Mouse (Mus musculus) cerebellum, postnatal 25 days (tissue): Measurements from ENCODE around the gene Endov.

Source experiments
- DNase-seq, 2 experiments: peaks; one replicate each; pipeline ENCODE4 v3.0.0; 2021; ENCODE audit warnings: mixed read lengths in 2 of 2

Gene Endov

DNA sequence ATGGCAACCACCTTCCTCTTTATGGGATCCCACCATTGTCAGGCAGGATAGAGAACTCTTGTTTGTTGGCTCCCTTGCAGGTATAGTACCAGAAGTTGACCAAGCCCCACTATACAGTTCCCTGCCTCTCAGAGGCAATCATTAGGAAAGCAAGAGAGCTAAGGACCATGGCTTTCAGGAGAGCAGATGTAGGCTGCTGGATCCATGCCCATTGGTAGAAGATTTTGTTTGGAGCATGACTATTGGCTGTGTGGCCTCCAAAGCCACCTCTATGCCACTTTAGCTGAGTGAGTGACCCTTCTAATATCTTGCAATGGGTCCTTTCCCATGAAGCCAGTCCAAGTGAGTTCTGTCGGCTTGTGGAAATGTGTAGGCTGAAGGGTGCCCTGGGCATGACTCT, 28.2 kb downstream of the Endov start:
- no peak for DNase-seq

DNA sequence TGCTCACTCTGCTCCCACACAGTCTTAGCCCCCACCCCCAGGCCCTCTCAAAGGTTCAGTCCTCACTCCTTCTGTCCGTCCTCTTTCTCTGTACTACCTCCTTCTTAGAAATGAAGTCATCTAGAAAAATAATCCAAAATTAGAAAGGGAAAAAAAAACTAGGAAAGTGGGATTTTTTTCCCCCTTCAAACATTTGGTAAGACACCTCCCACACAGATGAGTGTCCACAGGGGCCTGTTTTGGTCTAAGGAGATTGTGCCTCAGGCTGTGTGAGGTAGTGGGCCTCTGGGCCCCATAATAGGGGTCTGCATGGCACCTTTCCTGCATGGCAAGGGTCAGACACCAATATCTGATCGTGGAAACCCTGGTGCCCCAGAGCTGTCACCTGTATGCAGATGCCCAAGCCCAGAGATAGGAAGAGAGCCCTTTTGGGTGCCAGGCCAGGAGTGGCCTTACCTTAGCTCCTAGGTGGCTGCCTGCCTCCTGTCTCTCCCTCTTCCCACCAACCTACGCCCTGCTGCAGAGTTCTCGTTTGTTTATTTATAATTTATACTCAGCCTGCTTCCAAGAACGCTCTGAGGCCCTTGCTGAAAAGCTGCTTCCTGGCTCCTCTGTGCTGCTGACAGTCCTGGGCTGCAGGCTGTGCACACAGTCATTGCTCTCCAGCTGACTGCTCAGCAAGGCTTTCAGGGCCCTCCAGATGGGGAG, 29.0 kb downstream of the Endov start:
- no peak for DNase-seq

- no peak for DNase-seq
These were observed 29.5 kb downstream of the Endov start for GRCm38 (mm10) chr11:119520713-119521063.

DNA sequence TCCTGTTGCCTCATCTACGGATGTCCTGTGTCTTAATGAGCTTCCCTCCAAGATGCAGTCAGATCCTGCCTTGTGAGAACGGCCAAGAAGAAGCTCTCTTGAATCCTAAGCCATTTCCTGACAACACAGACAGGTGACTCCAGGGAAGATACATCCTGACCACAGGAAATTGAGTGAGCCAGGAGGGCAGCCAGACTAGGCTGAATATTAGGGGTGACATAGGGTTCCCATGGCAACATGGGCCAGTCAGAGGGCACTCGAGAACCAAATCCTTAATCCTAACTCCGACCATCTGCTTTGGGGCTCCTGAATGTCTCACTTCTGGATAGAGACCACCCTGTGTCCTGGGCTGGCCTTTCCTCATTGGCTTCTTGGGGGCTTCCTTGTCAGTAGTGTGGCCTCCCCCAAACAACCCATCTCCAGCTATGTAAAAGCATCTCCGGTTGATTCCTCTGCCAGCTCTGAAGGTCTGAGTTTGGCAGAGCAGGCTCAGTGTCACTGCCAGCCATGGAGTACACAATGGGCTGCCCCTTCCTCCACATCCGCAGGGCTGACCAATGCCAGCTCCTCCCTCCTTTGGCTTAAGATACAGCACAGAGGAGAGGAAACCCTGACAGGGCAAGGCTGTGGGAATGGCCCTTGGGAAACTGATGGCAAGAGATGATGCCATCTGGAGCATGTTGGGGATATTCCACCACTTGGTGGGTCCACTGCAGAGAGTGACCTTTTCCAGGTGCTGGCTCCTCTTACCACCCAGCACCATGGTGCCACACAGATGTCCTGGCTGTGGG, 31.0 kb downstream of the Endov start:
- peak in 1 of 2 experiments; percentile 80 for DNase-seq

GRCm38 (mm10) chr11:119522779-119523178, 31.6 kb downstream of the Endov start:
- peak; percentile 98 to 99 for DNase-seq

DNA sequence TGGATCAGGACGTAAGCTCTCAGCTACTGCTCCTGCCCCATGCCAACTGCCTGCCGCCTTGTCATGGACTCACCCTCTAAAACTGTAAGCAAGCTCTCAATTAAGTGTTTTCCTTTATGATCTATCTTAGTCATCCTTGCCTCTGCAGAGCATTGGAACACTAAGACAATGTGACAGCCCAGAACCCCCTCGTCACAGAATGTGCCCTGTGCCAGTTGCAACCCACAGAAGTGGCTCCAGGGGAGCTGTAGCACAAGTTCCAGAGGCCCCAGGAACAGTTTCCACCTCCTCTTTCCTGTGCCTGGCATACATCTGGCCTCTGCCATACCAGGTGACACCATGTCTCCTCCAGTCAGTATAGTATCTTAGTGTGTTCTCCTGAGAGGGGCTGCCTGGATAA, 32.2 kb downstream of the Endov start:
- DNase-seq, result no peak

GRCm38 (mm10) chr11:119524545-119524949, 33.4 kb downstream of the Endov start:
- peak; percentile 75 to 86 for DNase-seq

- DNase-seq, result no peak
These were observed 35.2 kb downstream of the Endov start for GRCm38 (mm10) chr11:119526068-119526966.

- no peak for DNase-seq
These were observed 37.8 kb downstream of the Endov start for GRCm38 (mm10) chr11:119528930-119529329.

- DNase-seq, result peak; percentile 83 to 86
These were observed 41.3 kb downstream of the Endov start for GRCm38 (mm10) chr11:119532460-119532859.

- DNase-seq, result no peak
These were observed 42.6 kb downstream of the Endov start for GRCm38 (mm10) chr11:119533745-119534144.

DNA sequence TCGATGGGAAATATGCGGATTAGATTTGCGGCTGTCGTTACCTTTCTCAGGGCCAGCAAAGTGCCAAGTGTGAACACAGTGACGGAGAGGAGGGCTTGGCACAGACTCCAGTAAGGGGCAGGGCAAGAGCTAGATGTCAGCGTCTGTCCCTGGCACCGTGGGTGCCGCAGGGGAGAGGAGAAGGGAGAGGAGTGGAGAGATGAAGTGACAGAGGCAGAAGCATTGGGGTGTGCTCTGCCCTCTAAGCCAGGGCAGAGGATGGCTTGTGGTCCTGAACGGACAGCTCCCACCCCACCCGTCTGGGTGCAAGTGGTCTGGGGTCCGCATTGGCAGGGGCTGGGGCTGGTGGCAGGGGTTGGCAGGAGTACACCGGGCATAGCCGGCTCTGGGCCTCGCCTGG, 48.8 kb downstream of the Endov start:
- DNase-seq, result peak; percentile 75 to 80

GRCm38 (mm10) chr11:119540560-119540959, 49.4 kb downstream of the Endov start:
- DNase-seq, result peak; percentile 54 to 62

DNA sequence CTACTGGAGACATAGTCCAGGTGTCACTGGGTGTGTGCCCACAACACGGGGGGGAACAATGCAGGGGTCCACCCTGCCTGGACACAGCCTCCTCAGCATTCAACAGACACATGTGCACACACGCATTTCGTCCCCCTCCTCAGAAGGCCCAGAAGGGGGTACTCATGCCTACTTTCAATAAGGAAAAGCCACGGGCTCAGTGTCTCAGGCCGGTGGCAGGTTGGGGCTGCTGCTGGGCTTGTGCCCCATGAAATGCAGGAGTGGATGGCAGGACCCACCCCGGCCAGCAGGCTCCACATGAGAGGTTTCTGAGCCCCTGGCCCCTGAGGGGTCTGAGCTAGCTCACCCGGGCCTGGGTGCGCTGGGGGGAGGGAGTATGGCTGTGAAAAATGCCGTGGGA, 49.9 kb downstream of the Endov start:
- peak in 1 of 2 experiments; percentile 57 for DNase-seq

- DNase-seq, result peak; percentile 72 to 77
These were observed 51.2 kb downstream of the Endov start for GRCm38 (mm10) chr11:119542371-119542770.

DNA sequence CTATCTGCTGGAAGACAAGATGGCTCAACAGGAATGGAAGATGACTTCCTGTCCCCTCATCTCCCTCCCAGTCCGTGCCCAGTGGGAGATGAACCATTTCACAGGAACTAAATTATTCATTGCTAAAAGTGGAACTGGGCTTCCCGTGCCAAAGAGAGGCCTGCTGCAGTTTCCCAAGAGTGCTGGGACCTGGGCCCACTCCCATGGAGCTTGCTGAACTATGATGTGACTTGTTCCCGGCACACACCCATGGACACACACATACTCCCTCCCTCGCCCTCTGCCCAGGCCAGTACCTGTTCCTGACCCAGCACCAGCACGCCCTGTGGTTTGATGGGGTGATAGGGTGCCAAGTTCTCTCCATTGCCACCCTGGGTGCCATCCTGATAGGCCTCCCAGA, 51.7 kb downstream of the Endov start:
- DNase-seq, result peak; percentile 83 to 84

GRCm38 (mm10) chr11:119543816-119544517, 52.8 kb downstream of the Endov start:
- DNase-seq, result peak; percentile 52 to 58

- DNase-seq, result peak; percentile 82 to 85
These were observed 53.5 kb downstream of the Endov start for GRCm38 (mm10) chr11:119544518-119545105.

GRCm38 (mm10) chr11:119545281-119545680, 54.1 kb downstream of the Endov start:
- DNase-seq, result peak; percentile 64 to 66

GRCm38 (mm10) chr11:119545741-119546495, 54.8 kb downstream of the Endov start:
- peak; percentile 70 to 73 for DNase-seq

DNA sequence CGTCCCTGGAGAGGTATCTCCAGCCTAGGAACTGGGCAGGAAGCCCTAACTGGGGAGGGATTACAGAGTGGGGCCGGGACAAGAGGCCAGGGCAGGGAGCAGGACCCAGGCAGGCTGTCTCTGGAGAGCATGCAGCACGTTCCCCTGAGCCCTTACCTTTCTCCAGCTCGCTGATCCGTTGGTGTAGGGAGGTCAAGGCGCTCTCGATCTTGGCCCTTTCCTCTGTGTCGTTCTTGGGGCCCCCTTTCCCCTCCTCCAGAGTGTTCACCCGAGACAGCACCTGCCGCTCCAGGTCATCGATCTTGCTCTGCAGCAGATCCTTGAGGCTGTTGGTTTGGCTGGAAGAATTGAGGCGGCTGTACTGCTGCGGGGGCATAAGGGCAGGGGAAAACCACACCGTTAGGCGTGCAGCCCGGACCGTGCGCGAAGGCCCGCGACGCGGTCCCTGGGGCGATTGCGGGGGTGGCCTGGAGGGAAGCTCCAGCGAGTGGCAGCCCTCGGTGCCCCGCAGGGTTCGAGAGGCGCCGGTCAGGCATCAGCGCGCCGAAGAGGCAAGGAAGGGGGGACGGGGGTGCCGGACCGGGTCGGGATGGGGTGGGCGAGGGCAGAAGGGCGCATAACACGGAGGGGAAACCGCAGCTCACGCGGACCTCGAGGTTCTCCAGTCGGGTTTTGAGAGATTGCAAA, 55.5 kb downstream of the Endov start:
- peak; percentile 70 to 74 for DNase-seq
